Mouse (Mus musculus) MEL (cell line): Measurements from ENCODE around the gene Slc35d1. TPM values are rescaled to one million over a fixed set of nuclear protein-coding genes. Genes with fewer than 3 reads are reported as not detected.

ENCODE experiments used
- DNase-seq: peaks from one replicate; pipeline ENCODE4 v3.0.0; 2011; ENCODE audit warnings: low read depth, low spot score
- H3K27ac ChIP-seq: 2 replicates; pipeline ENCODE4 v1.5.1; 2012; ENCODE audit warnings: low read depth, mild to moderate bottlenecking, control low read depth, low read length, moderate library complexity; ENCODE audit not compliant: control insufficient read depth
- H3K27me3 ChIP-seq, 2 experiments: fragments of 150-350 bp in 1 of 2; sonication (generic) in 1 of 2; 2 replicates each; pipeline ENCODE4 v1.6.1; 2012; ENCODE audit warnings: low read length in 2 of 2, mild to moderate bottlenecking in 2 of 2, improper control_type of control experiment in 1 of 2, moderate library complexity in 1 of 2; ENCODE audit not compliant: insufficient read depth in 2 of 2, control insufficient read depth in 1 of 2
- H3K36me3 ChIP-seq, 2 experiments: 2 replicates each; pipeline ENCODE4 v1.6.1; 2012 to 2014; ENCODE audit warnings: low read length in 2 of 2, improper control_type of control experiment in 1 of 2, inconsistent platforms in 1 of 2, mild to moderate bottlenecking in 1 of 2; ENCODE audit not compliant: insufficient read depth in 2 of 2, control insufficient read depth in 1 of 2
- H3K4me1 ChIP-seq, 2 experiments: fragments of 150-350 bp in 1 of 2; sonication (generic) in 1 of 2; 2 replicates each; pipeline ENCODE4 v1.6.1; 2012; ENCODE audit warnings: low read length in 2 of 2, improper control_type of control experiment in 1 of 2, mild to moderate bottlenecking in 1 of 2; ENCODE audit not compliant: insufficient read depth in 2 of 2, control insufficient read depth in 1 of 2
- H3K4me3 ChIP-seq, 2 experiments: fragments of 150-350 bp in 1 of 2; sonication (generic) in 1 of 2; 2 replicates each; pipeline ENCODE4 v1.5.1; 2012; ENCODE audit warnings: low read depth in 2 of 2, low read length in 2 of 2, mild to moderate bottlenecking in 2 of 2, moderate library complexity in 2 of 2, control low read depth in 1 of 2, improper control_type of control experiment in 1 of 2; ENCODE audit not compliant: control insufficient read depth in 1 of 2, insufficient read depth in 1 of 2
- H3K79me2 ChIP-seq: 2 replicates; pipeline ENCODE4 v1.6.1; 2012; ENCODE audit warnings: mild to moderate bottlenecking, low read length, moderate library complexity; ENCODE audit not compliant: control insufficient read depth, poor library complexity, insufficient read depth
- H3K9ac ChIP-seq: 2 replicates; pipeline ENCODE4 v1.6.1; 2012; ENCODE audit warnings: low read depth, mild to moderate bottlenecking, control low read depth, low read length, moderate library complexity; ENCODE audit not compliant: control insufficient read depth, poor library complexity, severe bottlenecking
- H3K9me3 ChIP-seq: fragments of 150-350 bp; sonication (generic); replicated peaks from 2 replicates; pipeline ENCODE4 v1.6.1; 2012; ENCODE audit warnings: mild to moderate bottlenecking, low read length, improper control_type of control experiment, moderate library complexity; ENCODE audit not compliant: insufficient read depth
- BHLHE40 ChIP-seq: IDR thresholded peaks from 2 replicates; pipeline ENCODE4 v1.6.1; 2012; ENCODE audit warnings: low read depth, mild to moderate bottlenecking, inconsistent platforms, low read length, improper control_type of control experiment, borderline replicate concordance
- ETS1 ChIP-seq: IDR thresholded peaks from 2 replicates; pipeline ENCODE4 v1.6.1; 2012; ENCODE audit warnings: low read depth, mild to moderate bottlenecking, inconsistent platforms, low read length, improper control_type of control experiment, moderate library complexity
- HCFC1 ChIP-seq: IDR thresholded peaks from 2 replicates; pipeline ENCODE4 v1.6.1; 2012; ENCODE audit warnings: low read depth, mild to moderate bottlenecking, inconsistent platforms, low read length, improper control_type of control experiment, moderate library complexity
- JUND ChIP-seq: IDR thresholded peaks from 2 replicates; pipeline ENCODE4 v1.6.1; 2011; ENCODE audit warnings: low read depth, mild to moderate bottlenecking, improper control_type of control experiment, low read length
- KAT2A ChIP-seq: conservative IDR thresholded peaks from 2 replicates; pipeline ENCODE4 v1.6.1; 2012; ENCODE audit warnings: low read depth, low read length, improper control_type of control experiment, inconsistent platforms
- MXI1 ChIP-seq: IDR thresholded peaks from 2 replicates; pipeline ENCODE4 v1.6.1; 2011; ENCODE audit warnings: mild to moderate bottlenecking, low read depth, low read length, improper control_type of control experiment
- NELFE ChIP-seq: IDR thresholded peaks from 2 replicates; pipeline ENCODE4 v1.6.1; 2011; ENCODE audit warnings: low read depth, low read length, improper control_type of control experiment
- NRF1 ChIP-seq: IDR thresholded peaks from 2 replicates; pipeline ENCODE4 v1.6.1; 2014; ENCODE audit warnings: low read depth, mild to moderate bottlenecking, inconsistent platforms, low read length, improper control_type of control experiment, moderate library complexity; ENCODE audit not compliant: poor library complexity, insufficient read depth, severe bottlenecking
- POLR2A ChIP-seq, 2 experiments: IDR thresholded peaks; 2 replicates each; pipeline ENCODE4 v1.6.1; 2011 to 2012; ENCODE audit warnings: low read length in 2 of 2, mild to moderate bottlenecking in 2 of 2, control low read depth in 1 of 2, improper control_type of control experiment in 1 of 2, low read depth in 1 of 2, moderate library complexity in 1 of 2; ENCODE audit not compliant: control insufficient read depth in 1 of 2, insufficient read depth in 1 of 2, poor library complexity in 1 of 2
- POLR2AphosphoS2 ChIP-seq: IDR thresholded peaks from 2 replicates; pipeline ENCODE4 v1.6.1; 2011; ENCODE audit warnings: low read length, improper control_type of control experiment
- POLR2AphosphoS5 ChIP-seq: IDR thresholded peaks from 2 replicates; pipeline ENCODE4 v1.6.1; 2012; ENCODE audit warnings: low read depth, borderline replicate concordance, mild to moderate bottlenecking, inconsistent platforms, low read length, moderate library complexity, mixed read lengths
- RAD21 ChIP-seq: IDR thresholded peaks from 2 replicates; pipeline ENCODE4 v1.6.1; 2011; ENCODE audit warnings: mild to moderate bottlenecking, low read depth, low read length, improper control_type of control experiment
- SIN3A ChIP-seq: IDR thresholded peaks from 2 replicates; pipeline ENCODE4 v1.6.1; 2012; ENCODE audit warnings: low read length, improper control_type of control experiment, inconsistent platforms
- TBP ChIP-seq: IDR thresholded peaks from 2 replicates; pipeline ENCODE4 v1.8.0; 2011; ENCODE audit warnings: low read depth, low read length, improper control_type of control experiment
- TCF12 ChIP-seq: IDR thresholded peaks from 2 replicates; pipeline ENCODE4 v1.6.1; 2014; ENCODE audit warnings: low read depth, mild to moderate bottlenecking, inconsistent platforms, low read length, improper control_type of control experiment, moderate library complexity
- UBTF ChIP-seq: IDR thresholded peaks from 2 replicates; pipeline ENCODE4 v1.6.1; 2012; ENCODE audit warnings: low read depth, mild to moderate bottlenecking, inconsistent platforms, low read length, improper control_type of control experiment, moderate library complexity, borderline replicate concordance; ENCODE audit not compliant: insufficient read depth
- USF2 ChIP-seq, 2 experiments: IDR thresholded peaks; 2 replicates each; pipeline ENCODE4 v1.6.1; 2011 to 2012; ENCODE audit warnings: improper control_type of control experiment in 2 of 2, low read length in 2 of 2, borderline replicate concordance in 1 of 2, inconsistent platforms in 1 of 2, low read depth in 1 of 2, mild to moderate bottlenecking in 1 of 2; ENCODE audit not compliant: insufficient read depth in 1 of 2
- polyA plus RNA-seq, 2 experiments: library from polyadenylated mRNA; stranded (reverse) in 1 of 2; unstranded in 1 of 2; fragments of >175 nt in 1 of 2; fragments of >200 nt in 1 of 2; gene quantifications; 2 replicates each; pipeline versions ENCODE4 v1.2.1 to v1.2.4; 2012; ENCODE audit warnings: low replicate concordance in 2 of 2, low read depth in 1 of 2; ENCODE audit not compliant: insufficient read length in 2 of 2, insufficient read depth in 1 of 2, missing spikeins in 1 of 2
- total RNA-seq: library from RNA; depleted of rRNA; stranded (reverse); fragments of 300-350 nt; gene quantifications from 2 replicates; pipeline ENCODE4 v1.2.3, GENCODE M21; 2012; rRNA removed

Slc35d1 gene
- total RNA-seq: 5.0 TPM in 2 replicates
- 10 to 100 TPM in 1 of 2 experiments, 1 to 10 TPM in 1; 10.0 to 33.7 TPM for polyA plus RNA-seq

- Histone ChIP-seq H3K79me2 (peaks cover 14% of the 10 kb centered on the region), H3K9ac (peak within 1 kb of the TSS; percentile 95), H3K27ac (peak within 1 kb of the TSS; percentile 57), H3K4me1 (peaks cover 0 to 5% of the 10 kb centered on the region in 2 experiments; a peak in 3 of 4 replicates), H3K27me3 (no peaks in the 10 kb centered on the region), H3K36me3 (peaks cover 0 to 8% of the 10 kb centered on the region in 2 experiments; a peak in 3 of 4 replicates), H3K4me3 (peak within 1 kb of the TSS; percentile 91), H3K9me3 (no peaks in the 10 kb centered on the region)
- TF ChIP-seq RAD21 (no peak), POLR2A (IDR thresholded peaks at IDR 0.05; ENCODE audit: control insufficient read depth in 1 of 2, insufficient read depth in 1 of 2, low read depth in 1 of 2, low read length in 2 of 2, poor library complexity in 1 of 2) (peak in 1 of 2 experiments; percentile 54; a peak in 2 of 4 replicates), USF2 (IDR thresholded peaks at IDR 0.05; ENCODE audit: borderline replicate concordance in 1 of 2, insufficient read depth in 1 of 2, low read depth in 1 of 2, low read length in 2 of 2) (no peak), UBTF (no peak), SIN3A (no peak; the same call in 1 of the 2 replicates), POLR2AphosphoS5 (no peak), HCFC1 (0 out of 2 replicates have a peak, but pooled peaks have one; percentile 7), NRF1 (peak; percentile 88), TBP (peak; percentile 52; the same call in 1 of the 2 replicates), JUND (no peak), KAT2A (no peak), MXI1 (no peak), BHLHE40 (no peak), TCF12 (0 out of 2 replicates have a peak, but pooled peaks have one; percentile 5), NELFE (peak; percentile 61; the same call in 1 of the 2 replicates), POLR2AphosphoS2 (0 out of 2 replicates have a peak, but pooled peaks have one; percentile 47), ETS1 (no peak)
- peak; percentile 77 for DNase-seq
Observed at GRCm38 (mm10) chr4:103214925-103215820, at the start of gene Slc35d1. Gene Slc35d1 (minus strand): TSS chr4:103215164.
